Mouse (Mus musculus) forebrain, embryonic 14.5 days (tissue): ENCODE results near the gene Ebf4. TPM values are rescaled to one million over a fixed set of nuclear protein-coding genes. Genes with fewer than 3 reads are reported as not detected.

Experiments
- polyA plus RNA-seq: library from polyadenylated mRNA; unstranded; fragments of >200 nt; fragmentation: Nextera tagmentation; extraction: Ambion mirVana; gene quantifications from 2 replicates; pipeline ENCODE4 v1.2.1, GENCODE M21; 2014

Gene Ebf4
- polyA plus RNA-seq, 1 experiment from 2014 or later, result 2.4 TPM

Other genes starting within 250 kb of the Ebf4 start
- gene Tgm6, start 182.8 kb upstream of the Ebf4 start, polyA plus RNA-seq, result 0.17 and 0.21 TPM in 2 replicates
- gene Snrpb, start 115.8 kb upstream of the Ebf4 start, polyA plus RNA-seq, result 532 and 571 TPM in 2 replicates
- gene Tmc2, start 100.0 kb upstream of the Ebf4 start, polyA plus RNA-seq, result not detected in 2 replicates
- 264 and 265 TPM in 2 replicates for gene Nop56, start 20.7 kb upstream of the Ebf4 start, polyA plus RNA-seq
- 178 and 184 TPM in 2 replicates for gene Idh3b, start 10.6 kb upstream of the Ebf4 start, polyA plus RNA-seq
- gene Cpxm1, start 102.4 kb downstream of the Ebf4 start, polyA plus RNA-seq, result 10.1 and 10.9 TPM in 2 replicates
- gene Gm28372, start 110.1 kb downstream of the Ebf4 start, polyA plus RNA-seq, result not detected in 2 replicates
- gene 1700020A23Rik, start 110.1 kb downstream of the Ebf4 start, polyA plus RNA-seq, result not detected in 2 replicates
- gene Tmem239, start 111.3 kb downstream of the Ebf4 start, polyA plus RNA-seq, result not detected in 2 replicates
- 92.2 and 99.3 TPM in 2 replicates for gene Vps16, start 129.2 kb downstream of the Ebf4 start, polyA plus RNA-seq
- 8.9 and 12.0 TPM in 2 replicates for gene Pced1a, start 129.5 kb downstream of the Ebf4 start, polyA plus RNA-seq
- 130 and 135 TPM in 2 replicates for gene Ptpra, start 155.1 kb downstream of the Ebf4 start, polyA plus RNA-seq